Mouse (Mus musculus) midbrain, embryonic 12.5 days (tissue): Measurements from ENCODE around the gene Dnajb12. TPM values are rescaled to one million over a fixed set of nuclear protein-coding genes. Genes with fewer than 3 reads are reported as not detected.
"Not testable (repeated sequence)": the region's sequence is repeated elsewhere in the genome, so short reads cannot be mapped to it uniquely, and the experiment has no call there.

Source experiments
- ATAC-seq: fragments of 200-750 bp; cut with Nextera tagmentation; 2 replicates; pipeline ENCODE4 v1.8.0; 2017; ENCODE audit warnings: low read depth, moderate TSS enrichment, moderate library complexity; ENCODE audit not compliant: low FRiP score
- H3K27ac ChIP-seq: fragments of 300-500 bp; sonication (generic); replicated peaks from 2 replicates; pipeline ENCODE4 v1.5.1; 2016; ENCODE audit warnings: mild to moderate bottlenecking
- H3K27me3 ChIP-seq: fragments of 300-500 bp; sonication (generic); 2 replicates; pipeline ENCODE4 v1.6.1; 2016; ENCODE audit warnings: mild to moderate bottlenecking
- H3K36me3 ChIP-seq: fragments of 300-500 bp; sonication (generic); 2 replicates; pipeline ENCODE4 v1.6.1; 2016
- H3K4me1 ChIP-seq: fragments of 300-500 bp; sonication (generic); 2 replicates; pipeline ENCODE4 v1.6.1; 2016
- H3K4me2 ChIP-seq: fragments of 300-500 bp; sonication (generic); replicated peaks from 2 replicates; pipeline ENCODE4 v1.6.1; 2016; ENCODE audit warnings: mild to moderate bottlenecking, moderate library complexity
- H3K4me3 ChIP-seq: fragments of 300-500 bp; sonication (generic); 2 replicates; pipeline ENCODE4 v1.5.1; 2016; ENCODE audit warnings: mild to moderate bottlenecking
- H3K9ac ChIP-seq: fragments of 300-500 bp; sonication (generic); replicated peaks from 2 replicates; pipeline ENCODE4 v1.6.1; 2016; ENCODE audit warnings: mild to moderate bottlenecking, moderate library complexity
- H3K9me3 ChIP-seq: fragments of 300-500 bp; sonication (generic); 2 replicates; pipeline ENCODE4 v1.6.1; 2016; ENCODE audit warnings: mild to moderate bottlenecking
- WGBS: fragments of 180-500 bp; shearing (Covaris S2); methylation state at CpG from one replicate; pipeline ENCODE4 v1.1.7; 2016; 5-methylcytosine and 5-hydroxymethylcytosine counted together
- polyA plus RNA-seq: library from polyadenylated mRNA; unstranded; fragments of >200 nt; fragmentation: Nextera tagmentation; extraction: Ambion mirVana; gene quantifications from 2 replicates; pipeline ENCODE4 v1.2.1, GENCODE M21; 2016

The Dnajb12 gene
- polyA plus RNA-seq, 1 experiment from 2014 or later, result 22.7 TPM

GRCm38 (mm10) chr10:59873613-59874012 lies 5.7 kb upstream of the Dnajb12 start:
- H3K27me3 ChIP-seq, result no peaks in the 10 kb centered on the region; the same call in 1 of the 2 replicates
- no peaks in the 10 kb centered on the region for H3K36me3 ChIP-seq
- H3K4me3 ChIP-seq, result no peak overlapping the region
- H3K4me1 ChIP-seq, result peaks cover 1% of the 10 kb centered on the region; the same call in 1 of the 2 replicates
- no peak overlapping the region for H3K27ac ChIP-seq
- ATAC-seq, result no peak
- H3K9me3 ChIP-seq, result no peaks in the 10 kb centered on the region
- WGBS, result 73% methylated on average over 5 of the region's 5 CpGs
- H3K4me2 ChIP-seq, result no peak overlapping the region
- H3K9ac ChIP-seq, result no peak overlapping the region

GRCm38 (mm10) chr10:59875396-59875795 lies 4.0 kb upstream of the Dnajb12 start:
- no peak overlapping the region for H3K9ac ChIP-seq
- H3K4me3 ChIP-seq, result no peak overlapping the region
- WGBS, result 20% methylated on average over 1 of the region's 1 CpGs
- no peaks in the 10 kb centered on the region for H3K9me3 ChIP-seq
- peaks cover 7% of the 10 kb centered on the region for H3K4me1 ChIP-seq
- no peak for ATAC-seq
- H3K27me3 ChIP-seq, result no peaks in the 10 kb centered on the region; the same call in 1 of the 2 replicates
- no peak overlapping the region for H3K27ac ChIP-seq
- H3K36me3 ChIP-seq, result no peaks in the 10 kb centered on the region
- no peak overlapping the region for H3K4me2 ChIP-seq

- not testable (repeated sequence) for H3K9ac ChIP-seq, H3K27me3 ChIP-seq, H3K4me2 ChIP-seq, ATAC-seq, H3K4me3 ChIP-seq, H3K9me3 ChIP-seq, H3K36me3 ChIP-seq, H3K27ac ChIP-seq
- 90% methylated on average over 4 of the region's 4 CpGs for WGBS
- H3K4me1 ChIP-seq, result peaks cover 15% of the 10 kb centered on the region
These were observed 2.7 kb upstream of the Dnajb12 start for GRCm38 (mm10) chr10:59876698-59877097.

- 77% methylated on average over 15 of the region's 15 CpGs for WGBS
- H3K9ac ChIP-seq, result no peak overlapping the region
- H3K4me3 ChIP-seq, result no peak overlapping the region
- H3K27ac ChIP-seq, result no peak overlapping the region
- H3K9me3 ChIP-seq, result no peaks in the 10 kb centered on the region
- H3K4me2 ChIP-seq, result no peak overlapping the region
- H3K36me3 ChIP-seq, result no peaks in the 10 kb centered on the region
- peaks cover 15% of the 10 kb centered on the region for H3K4me1 ChIP-seq
- ATAC-seq, result no peak
- H3K27me3 ChIP-seq, result no peaks in the 10 kb centered on the region; the same call in 1 of the 2 replicates
These were observed 1.8 kb upstream of the Dnajb12 start for GRCm38 (mm10) chr10:59877421-59878117.

- no peak for ATAC-seq
- Histone ChIP-seq H3K9me3 (no peaks in the 10 kb centered on the region), H3K27ac (peak overlapping the region; percentile 100; the same call in 1 of the 2 replicates), H3K9ac (peak overlapping the region; percentile 84), H3K4me2 (peak overlapping the region; percentile 88), H3K4me1 (peaks cover 15% of the 10 kb centered on the region), H3K4me3 (peak overlapping the region; percentile 74), H3K36me3 (0 out of 2 replicates have a peak, but pooled peaks cover under 1% of the 10 kb centered on the region), H3K27me3 (no peaks in the 10 kb centered on the region; the same call in 1 of the 2 replicates)
- 23% methylated on average over 5 of the region's 5 CpGs for WGBS
These were observed 533 bp upstream of the Dnajb12 start for GRCm38 (mm10) chr10:59878823-59879222.

- under 1% methylated on average over 13 of the region's 13 CpGs for whole genome bisulfite sequencing
- Histone ChIP-seq H3K4me1 (peaks cover 18% of the 10 kb centered on the region), H3K27me3 (no peaks in the 10 kb centered on the region; the same call in 1 of the 2 replicates), H3K27ac (peak overlapping the region; percentile 100), H3K4me3 (peak overlapping the region; percentile 74), H3K4me2 (peak overlapping the region; percentile 88), H3K9ac (peak overlapping the region; percentile 84), H3K36me3 (peaks cover 11% of the 10 kb centered on the region; the same call in 1 of the 2 replicates), H3K9me3 (no peaks in the 10 kb centered on the region)
- ATAC-seq, result no peak; the same call in 1 of the 2 replicates
These were observed 652 bp downstream of the Dnajb12 start for GRCm38 (mm10) chr10:59880029-59880386.

- WGBS, result 93% methylated on average over 7 of the region's 7 CpGs
- Histone ChIP-seq H3K9ac (peak overlapping the region; percentile 84; the same call in 1 of the 2 replicates), H3K9me3 (no peaks in the 10 kb centered on the region), H3K36me3 (peaks cover 16% of the 10 kb centered on the region; the same call in 1 of the 2 replicates), H3K27ac (no peak overlapping the region), H3K4me2 (peak overlapping the region; percentile 88), H3K4me1 (peaks cover 18% of the 10 kb centered on the region), H3K27me3 (no peaks in the 10 kb centered on the region; the same call in 1 of the 2 replicates), H3K4me3 (peak overlapping the region; percentile 74)
- no peak for ATAC-seq
These were observed 1.5 kb downstream of the Dnajb12 start for GRCm38 (mm10) chr10:59880837-59881236.

- H3K4me1 ChIP-seq, result peaks cover 13% of the 10 kb centered on the region
- no peak overlapping the region for H3K9ac ChIP-seq
- ATAC-seq, result no peak
- H3K4me2 ChIP-seq, result no peak overlapping the region
- no peaks in the 10 kb centered on the region for H3K9me3 ChIP-seq
- WGBS, result 92% methylated on average over 10 of the region's 10 CpGs
- H3K36me3 ChIP-seq, result peaks cover 16% of the 10 kb centered on the region; the same call in 1 of the 2 replicates
- H3K27ac ChIP-seq, result no peak overlapping the region
- H3K4me3 ChIP-seq, result no peak overlapping the region
- H3K27me3 ChIP-seq, result no peaks in the 10 kb centered on the region
These were observed 5.2 kb downstream of the Dnajb12 start for GRCm38 (mm10) chr10:59884327-59885173.

- Histone ChIP-seq H3K4me2 (no peak overlapping the region), H3K27me3 (no peaks in the 10 kb centered on the region), H3K36me3 (peaks cover 22% of the 10 kb centered on the region), H3K4me1 (peaks cover 15% of the 10 kb centered on the region), H3K4me3 (no peak overlapping the region), H3K9ac (no peak overlapping the region), H3K9me3 (no peaks in the 10 kb centered on the region), H3K27ac (no peak overlapping the region)
- ATAC-seq, result no peak
- WGBS, result 88% methylated on average over 14 of the region's 14 CpGs
These were observed 6.1 kb downstream of the Dnajb12 start for GRCm38 (mm10) chr10:59885174-59886080.

- peaks cover 29% of the 10 kb centered on the region for H3K36me3 ChIP-seq
- no peak overlapping the region for H3K9ac ChIP-seq
- 97% methylated on average over 1 of the region's 1 CpGs for WGBS
- no peaks in the 10 kb centered on the region for H3K9me3 ChIP-seq
- no peak overlapping the region for H3K27ac ChIP-seq
- H3K4me2 ChIP-seq, result no peak overlapping the region
- H3K27me3 ChIP-seq, result no peaks in the 10 kb centered on the region
- ATAC-seq, result no peak
- no peak overlapping the region for H3K4me3 ChIP-seq
- peaks cover 9% of the 10 kb centered on the region for H3K4me1 ChIP-seq
These were observed 6.7 kb downstream of the Dnajb12 start for GRCm38 (mm10) chr10:59886081-59886466.

GRCm38 (mm10) chr10:59887432-59887831 lies 8.1 kb downstream of the Dnajb12 start:
- Histone ChIP-seq H3K27me3 (no peaks in the 10 kb centered on the region), H3K9ac (no peak overlapping the region)
- 90% methylated on average over 5 of the region's 5 CpGs for WGBS

More at GRCm38 (mm10) chr10:59887432-59887831, 8.1 kb downstream of the Dnajb12 start:
- no peak overlapping the region for H3K27ac ChIP-seq
- H3K4me2 ChIP-seq, result no peak overlapping the region
- ATAC-seq, result no peak
- peaks cover 8% of the 10 kb centered on the region for H3K4me1 ChIP-seq
- no peaks in the 10 kb centered on the region for H3K9me3 ChIP-seq
- H3K4me3 ChIP-seq, result no peak overlapping the region
- H3K36me3 ChIP-seq, result peaks cover 42% of the 10 kb centered on the region
